Mouse (Mus musculus) brain, embryonic 14.5 days (tissue): ENCODE measurements around the gene Cbll1.

ENCODE experiments used
- CTCF ChIP-seq: fragments of 200-500 bp; IDR thresholded peaks from 2 replicates; pipeline ENCODE4 v1.5.1; 2012; ENCODE audit warnings: inconsistent platforms, mild to moderate bottlenecking, moderate library complexity, borderline replicate concordance; ENCODE audit not compliant: insufficient read depth, insufficient read length; ENCODE audit errors: extremely low read depth
- POLR2A ChIP-seq: fragments of 200-500 bp; IDR thresholded peaks from 2 replicates; pipeline ENCODE4 v1.6.1; 2012; ENCODE audit warnings: mild to moderate bottlenecking, inconsistent platforms, borderline replicate concordance; ENCODE audit not compliant: poor library complexity, insufficient read depth, insufficient read length, severe bottlenecking; ENCODE audit errors: extremely low read depth

- no peak for TF ChIP-seq CTCF
- TF ChIP-seq POLR2A: no peak
Observed at GRCm38 (mm10) chr12:31500196-31500595, 780 bp upstream of the Cbll1 start.
